Mouse (Mus musculus) spleen, postnatal 4 days (tissue): ENCODE measurements around the gene Synrg.

Experiments used
- DNase-seq, 2 experiments: peaks; one replicate each; pipeline ENCODE4 v3.0.0; 2022; ENCODE audit warnings: low spot score in 2 of 2

The Synrg gene

DNA sequence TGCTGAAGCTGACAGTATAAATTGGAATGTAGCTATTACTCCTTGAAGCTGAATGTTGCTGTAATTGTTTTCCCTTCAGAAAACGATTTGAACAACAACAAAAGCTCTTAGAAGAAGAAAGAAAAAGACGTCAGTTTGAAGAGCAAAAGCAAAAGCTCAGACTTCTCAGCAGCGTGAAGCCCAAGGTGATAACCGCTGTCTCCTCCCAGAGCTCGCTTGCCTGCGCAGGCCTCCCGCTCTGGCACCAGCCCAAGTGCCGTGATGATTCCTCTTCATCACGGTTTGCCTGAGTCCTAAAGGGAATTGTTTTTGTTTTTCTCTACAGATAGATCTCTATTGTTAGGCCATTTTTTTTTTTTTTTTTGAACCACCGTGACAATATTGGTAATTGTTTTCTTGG is 17.1 kb downstream of the Synrg start:
- no peak for DNase-seq

DNA sequence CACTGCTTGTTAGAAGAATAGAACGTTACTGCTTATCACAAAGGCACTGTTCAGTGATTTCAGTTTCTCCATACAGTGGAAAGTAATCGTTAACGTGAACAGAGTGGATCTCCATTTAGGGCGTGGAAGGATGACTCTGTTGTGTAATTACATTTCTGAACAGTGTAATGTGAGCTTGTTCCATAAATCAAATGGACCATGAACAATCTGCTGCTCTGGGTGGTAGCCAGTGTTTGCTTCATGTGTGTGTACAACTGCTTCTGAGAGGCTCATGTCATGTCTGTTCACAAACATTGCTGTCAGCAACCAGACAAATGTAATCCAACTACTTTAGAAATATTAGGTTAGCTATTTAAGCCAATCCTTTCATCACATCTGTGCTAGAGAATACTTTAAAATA is 27.5 kb downstream of the Synrg start:
- DNase-seq: no peak

DNA sequence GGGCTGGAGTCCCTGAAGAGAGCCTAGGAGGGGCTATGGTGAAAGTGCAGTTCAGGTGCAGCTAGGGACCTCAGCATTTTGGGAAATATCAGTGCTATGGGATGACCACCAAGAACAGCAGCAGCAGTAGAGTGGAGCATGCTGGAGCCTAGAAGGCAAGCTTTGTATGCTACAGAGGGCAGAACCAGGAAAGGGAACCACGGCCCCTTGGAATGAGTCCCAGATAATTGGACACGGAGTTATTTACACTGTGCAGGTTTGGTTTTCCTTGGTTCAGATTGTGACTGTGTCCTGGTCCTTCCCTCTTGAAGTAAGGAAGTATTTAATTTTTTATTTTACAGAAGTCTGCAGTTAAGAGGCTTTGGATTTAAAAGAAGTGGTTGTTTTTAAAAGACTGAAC is 29.2 kb downstream of the Synrg start:
- DNase-seq: no peak

DNA sequence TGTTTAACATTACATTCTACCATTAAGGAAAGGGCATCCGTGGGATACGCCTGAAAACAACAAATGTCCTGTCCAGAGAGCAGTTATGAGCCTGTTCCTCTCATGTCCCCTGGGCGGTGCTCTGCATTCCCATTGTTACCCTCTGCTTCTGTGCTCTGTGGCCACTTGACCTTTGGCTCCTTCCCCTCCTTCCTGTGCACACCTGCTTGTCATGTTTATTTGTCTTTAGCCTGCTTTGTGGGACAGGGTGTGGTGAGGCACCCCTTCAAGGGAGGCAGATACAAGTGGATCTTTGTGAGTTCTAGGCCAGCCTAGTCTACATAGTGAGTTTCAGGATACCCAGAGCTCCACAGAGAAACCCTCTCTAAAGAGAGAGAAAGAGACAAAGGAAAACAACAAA is 30.3 kb downstream of the Synrg start:
- no peak for DNase-seq

GRCm38 (mm10) chr11:83995535-83995950 is 31.3 kb downstream of the Synrg start:
- DNase-seq: no peak

- DNase-seq: no peak
Measured at GRCm38 (mm10) chr11:83997171-83997868, 33.1 kb downstream of the Synrg start.

GRCm38 (mm10) chr11:83998993-83999392 is 34.8 kb downstream of the Synrg start:
- no peak for DNase-seq

DNA sequence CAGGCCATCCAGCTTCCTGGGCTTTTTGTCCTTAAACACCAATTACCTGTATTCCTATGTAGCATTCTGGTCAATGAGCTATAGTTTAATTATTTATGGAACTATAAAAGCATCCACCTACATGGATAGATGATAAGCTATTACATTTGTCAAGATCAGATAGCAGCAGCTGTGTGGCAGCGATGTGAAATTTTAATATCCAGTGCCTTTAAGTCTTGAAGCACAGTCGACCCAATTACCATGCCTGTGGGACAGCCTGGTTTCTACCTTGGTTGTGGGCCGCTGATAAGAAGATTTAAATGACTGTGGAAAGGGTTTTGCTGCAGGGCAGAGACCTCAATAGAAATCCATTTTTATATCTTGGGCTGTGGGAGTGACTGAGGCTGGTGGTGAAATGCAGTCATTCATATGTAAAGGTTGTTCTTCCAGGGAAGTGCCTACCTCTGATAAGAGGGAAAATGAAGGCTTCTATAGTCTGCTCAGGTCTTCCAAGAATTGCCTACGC is 35.2 kb downstream of the Synrg start:
- DNase-seq: no peak

- no peak for DNase-seq
Measured at GRCm38 (mm10) chr11:84001257-84001656, 37.0 kb downstream of the Synrg start.

- no peak for DNase-seq
Measured at GRCm38 (mm10) chr11:84003986-84004385, 39.8 kb downstream of the Synrg start.

DNA sequence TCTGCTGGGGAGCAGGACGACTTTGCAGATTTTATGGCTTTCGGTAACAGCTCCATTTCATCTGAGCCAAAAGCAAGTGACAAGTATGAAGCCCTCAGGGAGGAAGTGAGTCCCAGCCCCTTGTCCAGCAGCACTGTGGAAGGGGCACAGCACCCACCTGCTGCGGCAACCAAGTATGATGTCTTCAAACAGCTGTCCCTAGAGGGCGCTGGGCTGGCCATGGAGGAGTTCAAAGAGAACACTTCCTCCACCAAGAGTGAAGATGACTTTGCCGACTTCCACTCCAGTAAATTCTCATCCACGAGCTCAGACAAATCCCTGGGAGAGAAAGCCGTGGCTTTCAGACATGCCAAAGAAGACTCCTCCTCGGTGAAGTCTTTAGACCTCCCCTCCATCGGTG is 44.8 kb downstream of the Synrg start:
- no peak for DNase-seq

DNA sequence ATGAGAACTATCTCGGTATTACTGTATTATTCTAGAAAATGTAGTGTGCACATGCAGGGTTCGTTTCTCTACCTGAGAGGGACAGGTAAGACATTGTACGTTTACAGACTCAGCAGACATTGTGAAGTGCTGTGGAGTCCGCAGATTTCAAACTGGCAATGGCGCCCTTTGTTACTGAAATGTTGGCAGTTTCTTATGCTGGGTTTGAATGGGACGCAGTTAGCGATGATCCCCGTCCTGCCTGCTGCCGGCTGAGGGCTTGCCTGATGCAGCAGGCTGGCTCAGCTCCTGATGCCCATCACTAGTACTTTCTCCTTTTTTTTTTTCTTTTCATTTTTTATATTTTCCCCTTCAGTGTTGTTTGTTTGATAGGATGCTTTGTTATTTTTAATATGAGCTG is 46.2 kb downstream of the Synrg start:
- no peak for DNase-seq

- no peak for DNase-seq
Measured at GRCm38 (mm10) chr11:84011050-84011449, 46.8 kb downstream of the Synrg start.

- DNase-seq: no peak
Measured at GRCm38 (mm10) chr11:84011576-84011975, 47.3 kb downstream of the Synrg start.

DNA sequence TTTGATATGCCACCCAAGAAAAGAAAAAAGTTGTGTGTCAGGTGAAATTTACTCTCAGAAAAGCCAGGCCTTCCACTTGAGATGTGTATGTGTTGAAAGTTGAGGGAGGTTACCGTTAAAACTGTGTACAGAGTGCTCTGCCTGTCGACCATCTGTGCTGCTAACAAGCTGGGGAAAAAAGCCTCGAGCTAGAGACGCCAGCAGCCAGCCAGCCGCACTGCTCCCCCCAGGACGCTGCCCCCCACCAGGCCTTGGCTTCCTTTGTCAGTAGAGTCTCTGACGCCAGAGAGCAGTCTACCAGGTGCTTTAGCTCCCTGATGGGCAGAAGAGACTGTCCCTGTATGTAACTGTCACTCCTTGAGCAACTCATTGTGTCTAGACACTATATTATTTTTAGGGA is 48.9 kb downstream of the Synrg start:
- DNase-seq: no peak

GRCm38 (mm10) chr11:84016147-84016809 is 52.0 kb downstream of the Synrg start:
- DNase-seq: no peak

- DNase-seq: no peak
Measured at GRCm38 (mm10) chr11:84016810-84017508, 52.7 kb downstream of the Synrg start.

DNA sequence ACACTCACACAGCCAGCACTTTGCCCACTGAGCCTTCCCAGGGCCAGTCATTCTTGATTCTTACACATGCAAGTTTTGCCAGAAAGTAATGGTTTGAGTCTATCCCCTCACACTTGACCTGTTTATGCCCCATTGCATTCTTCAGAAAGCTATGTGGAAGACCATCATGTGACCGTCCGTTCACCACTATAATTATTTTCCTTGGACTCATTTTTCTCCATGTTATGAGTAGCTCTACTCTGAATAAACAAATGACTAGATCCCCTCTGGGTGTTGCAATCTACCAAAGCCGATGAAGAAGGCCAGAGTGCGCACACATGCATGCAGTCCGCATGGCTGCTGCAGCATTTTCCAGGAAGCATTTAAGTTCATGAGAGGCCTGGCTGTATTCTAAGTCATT is 63.0 kb downstream of the Synrg start:
- DNase-seq: no peak

- DNase-seq: no peak
Measured at GRCm38 (mm10) chr11:84028271-84029028, 64.2 kb downstream of the Synrg start.

GRCm38 (mm10) chr11:84031971-84032370 is 67.7 kb downstream of the Synrg start:
- DNase-seq: peak in 1 of 2 experiments; percentile 22

DNA sequence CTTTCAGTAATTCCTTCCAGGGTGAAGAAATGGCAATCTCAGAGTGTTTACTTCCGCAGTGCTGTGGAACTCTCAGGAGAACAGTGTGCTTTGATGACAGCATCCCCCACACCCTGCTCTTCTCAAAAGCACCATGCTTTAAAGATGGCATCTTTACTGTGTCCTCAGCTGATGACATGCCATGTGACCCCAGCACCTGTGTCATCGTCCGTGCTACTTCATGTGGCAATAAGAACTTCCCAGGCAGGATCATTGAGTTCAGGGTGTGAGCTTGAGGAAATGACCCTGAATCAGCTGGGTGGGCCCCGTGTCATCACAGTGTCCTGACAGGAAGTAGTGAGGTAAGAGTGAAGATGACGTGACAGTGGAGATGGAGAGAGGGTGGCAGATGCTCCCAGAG is 68.3 kb downstream of the Synrg start:
- no peak for DNase-seq

DNA sequence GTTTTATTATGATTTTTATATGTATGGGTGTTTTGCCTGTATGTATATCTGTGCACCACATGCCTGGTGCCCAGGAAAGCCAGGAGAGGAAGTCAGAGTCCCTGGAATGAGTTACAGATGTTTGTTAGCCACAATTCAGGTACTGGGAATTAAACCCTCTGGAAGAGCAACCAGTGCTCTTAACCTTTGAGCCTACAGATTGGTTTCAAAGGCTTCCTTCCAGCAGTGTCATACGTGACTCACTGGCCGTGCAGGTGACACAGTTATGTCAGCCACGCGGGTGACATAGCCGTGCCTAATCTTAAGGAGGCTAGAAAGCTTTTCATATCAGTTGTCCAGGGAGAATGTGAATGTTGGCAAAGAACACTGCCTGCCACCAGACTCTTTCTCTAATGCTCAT is 69.4 kb downstream of the Synrg start:
- DNase-seq: no peak
